Mouse (Mus musculus) CD4-positive helper T cell, adult 2 months (primary cell): ENCODE measurements around the gene Angptl4.
"Not testable (repeated sequence)": the region's sequence is repeated elsewhere in the genome, so short reads cannot be mapped to it uniquely, and the experiment has no call there.

ENCODE experiments used
- DNase-seq: peaks from one replicate; pipeline ENCODE4 v3.0.0-alpha.2; 2012; ENCODE audit warnings: low read depth, missing footprints, low spot score

Angptl4 gene

DNA sequence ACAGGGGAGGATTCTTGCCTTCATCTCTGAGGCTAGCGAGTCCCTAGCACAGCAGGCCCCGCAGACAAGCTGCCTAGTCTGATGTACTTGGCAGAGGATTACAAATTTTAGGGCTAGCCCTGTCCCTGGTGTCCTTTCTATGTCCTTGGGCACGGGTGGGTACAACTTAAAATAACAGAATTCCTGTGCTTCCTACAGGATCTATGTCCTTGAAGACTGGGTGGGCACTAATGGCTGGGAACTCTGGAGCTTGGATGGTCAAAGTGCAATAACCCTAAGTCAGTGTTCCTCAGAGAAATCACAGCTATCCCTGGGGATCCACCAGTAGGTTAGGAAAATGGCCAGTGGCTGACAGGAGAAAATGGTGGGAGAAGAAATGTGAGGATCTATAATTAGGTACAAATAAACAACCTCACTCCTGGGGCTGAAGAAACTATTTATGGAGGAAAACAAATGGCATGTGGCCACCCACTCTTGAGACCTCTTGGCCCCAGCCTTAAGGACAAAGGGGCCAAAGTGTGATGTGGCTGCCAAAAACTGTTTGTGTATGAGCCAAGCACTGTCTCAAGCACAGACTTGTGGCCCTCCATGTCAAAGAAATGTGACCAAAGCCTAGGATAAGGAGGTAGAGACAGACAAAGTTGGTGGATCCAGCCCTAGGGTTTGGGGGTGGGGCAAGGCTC lies 25.4 kb downstream of the Angptl4 start:
- no peak for DNase-seq

GRCm38 (mm10) chr17:33755418-33756107 lies 26.1 kb downstream of the Angptl4 start:
- no peak for DNase-seq

GRCm38 (mm10) chr17:33754656-33755055 lies 27.0 kb downstream of the Angptl4 start:
- DNase-seq, result no peak

DNA sequence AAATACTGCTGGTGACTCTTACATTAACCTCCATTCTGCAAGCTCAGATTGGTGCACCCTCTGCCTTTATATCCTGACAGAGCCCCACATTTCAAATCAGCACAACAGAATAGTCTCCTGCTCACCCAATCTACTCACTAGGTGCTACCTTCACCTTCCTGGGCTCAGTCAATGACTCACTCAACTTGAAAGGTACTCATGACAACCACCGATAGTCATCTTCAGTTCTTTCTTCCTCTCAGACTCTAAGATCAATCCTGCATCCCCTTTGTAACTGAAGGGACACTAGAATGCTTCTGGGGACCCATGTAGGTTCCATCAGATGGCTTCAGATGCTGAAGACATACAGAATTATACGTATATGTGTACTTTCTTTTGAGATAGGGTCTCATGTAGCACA lies 29.3 kb downstream of the Angptl4 start:
- DNase-seq, result peak; percentile 50

GRCm38 (mm10) chr17:33751181-33751580 lies 30.4 kb downstream of the Angptl4 start:
- DNase-seq, result no peak

DNA sequence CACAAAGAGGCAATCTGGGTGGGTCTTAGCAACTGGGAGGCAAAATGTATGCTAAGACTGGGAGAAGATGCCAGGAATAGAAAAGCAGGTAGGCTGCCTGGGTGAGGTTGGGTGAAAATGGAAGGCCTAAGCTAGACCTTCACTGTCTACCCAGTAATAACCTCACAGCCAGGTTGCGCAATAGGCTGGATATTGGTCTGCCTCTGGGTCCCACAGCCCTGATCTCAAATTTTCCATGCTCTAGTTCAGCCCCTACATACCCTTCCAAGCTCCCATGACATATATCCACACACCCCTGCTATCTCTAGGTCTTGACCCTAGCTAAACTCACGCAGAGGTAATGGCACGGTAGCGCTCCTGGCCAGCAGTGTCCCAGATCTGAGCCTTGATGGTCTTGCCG lies 32.2 kb downstream of the Angptl4 start:
- no peak for DNase-seq

DNA sequence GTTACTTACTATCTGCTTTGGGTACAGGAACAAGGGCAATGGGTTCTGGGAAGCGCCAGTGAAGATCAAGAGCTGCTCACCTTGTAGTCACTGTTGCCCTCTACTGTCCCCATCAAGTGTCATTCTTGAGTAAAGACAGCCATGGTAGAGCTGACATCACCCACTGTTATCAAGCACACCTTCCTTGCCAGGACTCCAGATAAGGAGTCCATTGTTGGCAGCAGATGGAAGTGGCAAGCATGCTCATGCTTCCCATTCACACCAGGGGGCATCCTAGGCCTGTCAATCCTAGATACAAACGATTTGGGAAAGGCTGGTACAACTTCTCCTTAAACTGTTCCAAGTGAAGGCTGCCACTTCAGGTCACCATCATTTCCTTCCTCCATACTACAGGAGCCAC lies 35.6 kb downstream of the Angptl4 start:
- no peak for DNase-seq

GRCm38 (mm10) chr17:33744686-33745384 lies 36.8 kb downstream of the Angptl4 start:
- DNase-seq, result no peak

GRCm38 (mm10) chr17:33742420-33742819 lies 39.2 kb downstream of the Angptl4 start:
- DNase-seq, result no peak

DNA sequence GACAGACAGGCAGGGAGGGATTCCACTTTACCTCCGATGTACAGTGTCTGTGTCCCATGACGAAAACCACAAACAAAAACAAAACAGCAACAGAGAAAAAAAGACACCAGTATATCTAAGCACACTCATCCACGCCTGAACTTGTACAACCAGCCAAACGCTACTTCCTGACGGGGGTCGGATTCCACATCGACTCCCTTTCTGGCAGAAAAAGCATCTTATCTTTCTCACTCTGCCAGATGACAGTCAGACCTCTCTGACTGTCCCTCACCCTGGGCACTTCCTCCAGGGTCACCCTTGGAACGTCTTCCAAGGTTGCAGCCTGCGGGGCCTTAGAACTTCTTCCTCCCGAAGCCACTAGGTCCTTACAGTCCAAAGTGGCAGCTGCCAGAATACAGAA lies 48.1 kb downstream of the Angptl4 start:
- DNase-seq, result not testable (repeated sequence)

DNA sequence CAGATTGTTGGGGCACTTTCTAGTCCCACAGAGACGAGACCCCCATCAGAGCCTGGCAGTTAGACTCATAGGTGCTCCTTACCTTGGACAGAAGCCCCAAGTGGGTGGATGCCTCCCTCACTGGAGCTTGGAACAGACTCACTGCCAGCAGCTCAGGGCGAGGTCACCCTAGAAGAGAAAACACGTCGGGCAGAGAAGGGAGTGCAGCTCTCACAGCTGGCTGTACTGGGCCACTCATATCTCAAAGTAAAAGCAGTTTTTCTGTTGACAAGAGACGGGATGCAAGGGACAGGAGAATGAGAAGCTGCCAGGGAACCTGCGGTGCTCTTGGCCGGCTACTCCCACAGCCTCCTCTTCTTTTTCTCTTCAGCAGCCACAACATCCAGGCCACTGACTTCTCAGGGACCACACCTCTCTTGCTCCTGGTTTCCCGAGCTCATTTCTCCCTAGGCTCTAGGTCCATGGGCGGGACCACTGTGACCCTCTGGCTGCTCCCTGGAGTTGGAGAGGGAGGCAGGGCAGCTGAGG lies 49.0 kb downstream of the Angptl4 start:
- DNase-seq, result not testable (repeated sequence)

DNA sequence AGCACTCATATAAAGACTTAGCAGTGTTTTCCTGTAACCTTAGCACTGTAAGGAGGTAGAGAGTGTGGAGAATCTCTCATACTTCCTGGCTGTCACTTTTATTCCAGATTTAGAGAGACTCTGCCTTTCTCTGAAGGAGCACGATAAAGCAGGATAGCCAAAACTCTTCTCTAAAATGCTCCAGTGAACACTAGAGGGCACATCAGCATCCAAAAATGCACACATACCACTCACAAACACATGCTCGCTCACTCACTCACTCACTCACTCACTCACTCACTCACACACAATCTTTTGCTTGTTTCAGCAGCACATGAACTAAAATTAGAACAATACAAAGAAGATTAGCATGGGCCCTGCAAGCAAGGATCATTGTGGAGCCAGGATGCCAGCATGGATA lies 52.4 kb downstream of the Angptl4 start:
- peak; percentile 23 for DNase-seq

GRCm38 (mm10) chr17:33728396-33728795 lies 53.2 kb downstream of the Angptl4 start:
- DNase-seq, result no peak
